Mouse (Mus musculus): ENCODE data around the gene Arhgdia.

The Arhgdia gene

DNA sequence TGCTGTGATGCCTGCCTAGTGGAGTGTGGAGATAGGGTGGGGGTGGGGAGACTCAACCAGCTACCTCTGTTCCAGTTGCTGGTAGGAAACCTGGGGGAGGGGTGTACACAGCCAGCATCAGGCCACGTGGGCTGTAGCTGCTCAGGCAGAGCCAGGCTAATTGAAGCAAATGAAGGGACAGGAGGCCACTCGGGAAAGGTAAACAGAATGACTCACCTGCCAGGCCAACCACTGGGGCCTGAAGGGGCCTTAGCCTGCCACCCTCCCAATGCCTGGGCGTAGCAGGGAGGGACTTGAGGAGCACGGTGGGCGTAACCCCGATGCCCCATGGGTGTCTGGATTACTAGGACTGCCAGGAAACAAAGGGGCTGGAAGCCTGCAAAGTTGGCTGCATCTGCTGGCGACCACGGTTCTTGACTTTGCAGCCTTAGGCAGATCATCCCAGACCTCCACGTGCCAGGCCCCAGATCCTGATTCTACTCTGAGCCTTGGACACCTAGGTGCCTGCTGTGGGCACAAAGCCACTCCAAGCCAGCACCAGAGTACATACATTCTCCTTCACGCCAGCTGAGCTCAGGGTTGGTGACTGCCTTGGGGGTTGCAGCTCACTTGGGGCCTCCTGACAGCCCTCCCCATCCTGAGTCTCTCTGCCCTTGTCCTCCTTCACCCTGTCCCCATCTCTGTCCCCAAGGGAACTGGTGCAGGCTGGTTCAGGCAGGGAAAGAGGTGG is 42.0 kb downstream of the Arhgdia start:
- in situ Hi-C loops (cut with MboI; ENCODE audit: low pct_unique_long_range_greater_than_20kb in 1 of 2, low sequenced_read_pairs in 2 of 2, unreplicated experiment in 1 of 2) = no loop called here

GRCm38 (mm10) chr11:120538955-120539284 is 42.5 kb downstream of the Arhgdia start:
- in situ Hi-C loops (cut with MboI; ENCODE audit: low pct_unique_long_range_greater_than_20kb in 1 of 2, low sequenced_read_pairs in 2 of 2, unreplicated experiment in 1 of 2) = no loop called here

GRCm38 (mm10) chr11:120538485-120538884 is 42.9 kb downstream of the Arhgdia start:
- in situ Hi-C loops (cut with MboI; ENCODE audit: low pct_unique_long_range_greater_than_20kb in 1 of 2, low sequenced_read_pairs in 2 of 2, unreplicated experiment in 1 of 2) = no loop called here

DNA sequence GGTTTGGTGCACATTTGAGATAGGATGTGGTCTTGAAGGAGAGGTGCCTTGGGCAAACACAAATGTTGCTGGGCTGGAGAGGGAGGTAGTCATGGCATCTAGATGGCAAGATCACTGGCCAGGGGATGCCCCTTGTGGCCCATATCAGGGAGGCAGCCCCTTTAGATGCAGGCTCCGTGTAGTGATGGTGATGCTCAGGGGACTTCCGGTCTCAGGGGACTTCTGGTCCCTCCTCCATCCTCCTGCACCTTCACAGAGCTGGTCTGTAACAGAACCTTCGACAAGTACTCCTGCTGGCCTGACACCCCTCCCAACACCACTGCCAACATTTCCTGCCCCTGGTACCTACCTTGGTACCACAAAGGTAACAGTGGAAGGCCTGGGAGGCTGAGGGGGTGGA is 45.6 kb downstream of the Arhgdia start:
- in situ Hi-C loops (cut with MboI; ENCODE audit: low pct_unique_long_range_greater_than_20kb in 1 of 2, low sequenced_read_pairs in 2 of 2, unreplicated experiment in 1 of 2) = no loop called here

GRCm38 (mm10) chr11:120535145-120535544 is 46.3 kb downstream of the Arhgdia start:
- in situ Hi-C loops (cut with MboI; ENCODE audit: low pct_unique_long_range_greater_than_20kb in 1 of 2, low sequenced_read_pairs in 2 of 2, unreplicated experiment in 1 of 2) = no loop called here

DNA sequence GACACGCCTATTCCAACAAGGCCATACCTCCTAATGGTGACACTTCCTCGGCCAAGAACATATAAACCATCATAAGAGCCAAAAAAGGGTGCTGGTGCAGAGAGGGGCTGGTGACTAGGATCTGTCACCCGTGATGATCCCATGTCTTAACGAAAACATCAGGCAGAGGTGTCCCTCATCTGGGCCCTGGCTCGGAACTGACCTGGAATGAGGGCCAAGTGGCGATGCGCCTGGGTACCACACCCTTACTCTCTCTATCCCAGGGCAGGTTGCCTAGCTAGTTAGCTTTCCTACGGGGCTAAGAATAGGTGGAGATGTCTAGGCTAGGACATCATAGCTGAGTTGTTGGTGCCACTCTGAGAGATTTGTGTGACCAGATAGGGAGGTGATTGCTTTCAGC is 47.3 kb downstream of the Arhgdia start:
- in situ Hi-C loops (cut with MboI; ENCODE audit: low pct_unique_long_range_greater_than_20kb in 1 of 2, low sequenced_read_pairs in 2 of 2, unreplicated experiment in 1 of 2) = no loop called here

DNA sequence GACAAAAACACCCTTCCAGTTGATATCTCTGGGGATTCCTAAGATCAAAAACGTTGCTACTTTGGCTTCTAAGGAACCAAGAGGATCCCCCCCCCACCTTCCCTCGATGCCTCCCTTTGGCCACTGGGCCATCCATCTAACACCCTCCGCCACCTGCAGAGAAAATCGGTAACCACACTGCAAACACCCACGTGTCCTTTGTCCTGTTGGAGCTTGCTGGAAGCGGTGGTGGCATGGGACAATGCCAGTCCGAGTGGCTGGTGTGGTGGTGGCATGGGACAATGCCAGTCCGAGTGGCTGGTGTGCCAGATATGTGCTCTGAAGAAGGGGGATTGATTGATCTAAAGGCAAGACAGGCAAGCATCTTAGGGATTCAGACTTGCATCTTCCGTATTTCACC is 49.8 kb downstream of the Arhgdia start:
- in situ Hi-C loops (cut with MboI; ENCODE audit: low pct_unique_long_range_greater_than_20kb in 1 of 2, low sequenced_read_pairs in 2 of 2, unreplicated experiment in 1 of 2) = no loop called here

- in situ Hi-C loops (cut with MboI; ENCODE audit: low pct_unique_long_range_greater_than_20kb in 1 of 2, low sequenced_read_pairs in 2 of 2, unreplicated experiment in 1 of 2) = no loop called here
These were observed 51.1 kb downstream of the Arhgdia start, which contains the start of gene Gcgr for GRCm38 (mm10) chr11:120530085-120530964. Gene Gcgr (plus strand): TSS chr11:120530699.

- in situ Hi-C loops (cut with MboI; ENCODE audit: low pct_unique_long_range_greater_than_20kb in 1 of 2, low sequenced_read_pairs in 2 of 2, unreplicated experiment in 1 of 2) = no loop called here
These were observed 52.5 kb downstream of the Arhgdia start for GRCm38 (mm10) chr11:120528903-120529302.

Data from mouse embryonic stem cell (cell line).